Mouse (Mus musculus): ENCODE data around the gene Nckap5.
"Not testable (repeated sequence)": the region's sequence is repeated elsewhere in the genome, so short reads cannot be mapped to it uniquely, and the experiment has no call there.

Gene Nckap5

GRCm38 (mm10) chr1:126152217-126152616 lies 678.4 kb downstream of the Nckap5 start:
- peak in 1 of 2 experiments; percentile 9 for DNase-seq

GRCm38 (mm10) chr1:126149966-126150365 lies 680.6 kb downstream of the Nckap5 start:
- DNase-seq, result no peak

GRCm38 (mm10) chr1:126135717-126136116 lies 694.9 kb downstream of the Nckap5 start:
- DNase-seq, result no peak

GRCm38 (mm10) chr1:126132316-126132715 lies 698.3 kb downstream of the Nckap5 start:
- no peak for DNase-seq

- no peak for DNase-seq
These were observed 701.5 kb downstream of the Nckap5 start for GRCm38 (mm10) chr1:126129129-126129528.

GRCm38 (mm10) chr1:126123111-126123510 lies 707.5 kb downstream of the Nckap5 start:
- DNase-seq, result no peak

GRCm38 (mm10) chr1:126120506-126120905 lies 710.1 kb downstream of the Nckap5 start:
- DNase-seq, result no peak

- DNase-seq, result peak; percentile 2 to 13
These were observed 714.6 kb downstream of the Nckap5 start for GRCm38 (mm10) chr1:126116034-126116433.

- no peak for DNase-seq
These were observed 724.8 kb downstream of the Nckap5 start for GRCm38 (mm10) chr1:126105673-126106256.

GRCm38 (mm10) chr1:126094346-126094745 lies 736.3 kb downstream of the Nckap5 start:
- DNase-seq, result no peak

- not testable (repeated sequence) for DNase-seq
These were observed 738.6 kb downstream of the Nckap5 start for GRCm38 (mm10) chr1:126091979-126092378.

GRCm38 (mm10) chr1:126087181-126087580 lies 743.4 kb downstream of the Nckap5 start:
- DNase-seq, result no peak

GRCm38 (mm10) chr1:126076312-126076711 lies 754.3 kb downstream of the Nckap5 start:
- no peak for DNase-seq

GRCm38 (mm10) chr1:126070861-126071260 lies 759.7 kb downstream of the Nckap5 start:
- no peak for DNase-seq

GRCm38 (mm10) chr1:126051491-126051890 lies 779.1 kb downstream of the Nckap5 start:
- no peak for DNase-seq

GRCm38 (mm10) chr1:126042886-126043285 lies 787.7 kb downstream of the Nckap5 start:
- DNase-seq, result no peak

GRCm38 (mm10) chr1:126027536-126027935 lies 803.1 kb downstream of the Nckap5 start:
- no peak for DNase-seq

GRCm38 (mm10) chr1:126024518-126024917 lies 806.1 kb downstream of the Nckap5 start:
- peak in 1 of 2 experiments; percentile 4 for DNase-seq

- DNase-seq, result no peak
These were observed 807.6 kb downstream of the Nckap5 start for GRCm38 (mm10) chr1:126022959-126023358.

- not testable (repeated sequence) for DNase-seq
These were observed 811.9 kb downstream of the Nckap5 start for GRCm38 (mm10) chr1:126018654-126019053.

GRCm38 (mm10) chr1:126011661-126012091 lies 818.9 kb downstream of the Nckap5 start:
- DNase-seq, result no peak

- DNase-seq, result no peak
These were observed 823.0 kb downstream of the Nckap5 start for GRCm38 (mm10) chr1:126007571-126007970.

- no peak for DNase-seq
These were observed 824.9 kb downstream of the Nckap5 start for GRCm38 (mm10) chr1:126005672-126006071.

GRCm38 (mm10) chr1:125996540-125996939 lies 834.1 kb downstream of the Nckap5 start:
- no peak for DNase-seq

- no peak for DNase-seq
These were observed 842.8 kb downstream of the Nckap5 start for GRCm38 (mm10) chr1:125987803-125988202.

Data from cerebellum, adult 18-20 months (tissue).